Mouse (Mus musculus) heart, adult 2 months (tissue): ENCODE results near the gene 2610507B11Rik.

ENCODE experiments used
- CTCF ChIP-seq: fragments of 200-600 bp; IDR thresholded peaks from 2 replicates; pipeline ENCODE4 v1.8.1; 2022; ENCODE audit warnings: antibody characterized with exemption, mild to moderate bottlenecking, moderate library complexity
- EP300 ChIP-seq: fragments of 200-500 bp; IDR thresholded peaks from 2 replicates; pipeline ENCODE4 v1.6.1; 2011; ENCODE audit warnings: low read depth, low read length, control low read depth; ENCODE audit not compliant: insufficient read depth

DNA sequence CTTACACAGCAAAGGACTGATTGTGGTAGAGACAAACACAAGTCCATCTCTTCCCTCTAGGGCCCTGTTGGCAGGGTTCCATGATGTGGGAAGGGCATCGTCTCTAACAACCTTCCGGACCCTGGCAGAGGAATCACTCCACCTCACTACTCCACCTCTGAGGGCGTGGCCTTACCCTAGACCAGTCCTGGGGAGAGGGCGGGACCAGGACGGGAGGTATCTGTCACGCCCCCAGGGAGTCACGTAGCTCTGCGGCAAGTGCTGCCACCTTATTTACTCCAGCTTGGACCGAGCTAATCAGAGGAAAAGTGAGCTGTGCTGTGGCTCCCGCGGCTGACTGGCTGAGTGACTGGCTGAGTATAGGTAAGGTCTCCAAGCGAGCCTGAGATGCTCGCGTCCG is 61.3 kb downstream of the 2610507B11Rik start, which contains the start of gene Aldoc:
- TF ChIP-seq CTCF, result no peak
- 0 out of 2 replicates have a peak, but pooled peaks have one; percentile 25 for TF ChIP-seq EP300
